Mouse (Mus musculus) hindbrain, embryonic 12.5 days (tissue): ENCODE results near the gene Aknad1. TPM values are rescaled to one million over a fixed set of nuclear protein-coding genes. Genes with fewer than 3 reads are reported as not detected.

Experiments
- polyA plus RNA-seq: library from polyadenylated mRNA; unstranded; fragments of >200 nt; fragmentation: Nextera tagmentation; extraction: Ambion mirVana; gene quantifications from 2 replicates; pipeline ENCODE4 v1.2.1, GENCODE M21; 2016

Aknad1 gene
- polyA plus RNA-seq, 1 experiment from 2014 or later = 0.25 TPM

Other genes starting within 250 kb of the Aknad1 start
- gene 1700013F07Rik, start 205.5 kb upstream of the Aknad1 start, polyA plus RNA-seq = 1.2 and 2.2 TPM in 2 replicates
- 3.1 and 5.9 TPM in 2 replicates for gene 5330417C22Rik, start 203.1 kb upstream of the Aknad1 start, polyA plus RNA-seq
- 60.3 and 66.8 TPM in 2 replicates for gene Tmem167b, start 177.2 kb upstream of the Aknad1 start, polyA plus RNA-seq
- 66.0 and 70.5 TPM in 2 replicates for gene Taf13, start 168.0 kb upstream of the Aknad1 start, polyA plus RNA-seq
- 66.8 and 72.2 TPM in 2 replicates for gene Wdr47, start 148.4 kb upstream of the Aknad1 start, polyA plus RNA-seq
- gene Clcc1, start 85.7 kb upstream of the Aknad1 start, polyA plus RNA-seq = 59.2 and 62.8 TPM in 2 replicates
- 66.5 and 68.0 TPM in 2 replicates for gene Gpsm2, start 17.3 kb upstream of the Aknad1 start, polyA plus RNA-seq
- 23.2 and 25.1 TPM in 2 replicates for gene Stxbp3, start 100.9 kb downstream of the Aknad1 start, polyA plus RNA-seq
- gene Fndc7, start 150.3 kb downstream of the Aknad1 start, polyA plus RNA-seq = 0.12 and 0.22 TPM in 2 replicates
- 87.6 and 103 TPM in 2 replicates for gene Prpf38b, start 172.1 kb downstream of the Aknad1 start, polyA plus RNA-seq
- 0.99 and 1.4 TPM in 2 replicates for gene Henmt1, start 200.2 kb downstream of the Aknad1 start, polyA plus RNA-seq
- gene Gm9857, start 200.8 kb downstream of the Aknad1 start, polyA plus RNA-seq = not detected in 2 replicates